Mouse (Mus musculus): ENCODE results near the gene Fcgr1. TPM values are rescaled to one million over a fixed set of nuclear protein-coding genes. Genes with fewer than 3 reads are reported as not detected.
"Not testable (repeated sequence)": the region's sequence is repeated elsewhere in the genome, so short reads cannot be mapped to it uniquely, and the experiment has no call there.

Fcgr1 gene
- total and polyA plus RNA-seq, 2 experiments from 2014 or later = 1.5 to 3.0 TPM

GRCm38 (mm10) chr3:96327131-96327530, 33.4 kb upstream of the Fcgr1 start:
- Histone ChIP-seq H3K4me2 (ENCODE audit: low read depth, low read length) (peak overlapping the region; percentile 62; the same call in 1 of the 2 replicates), H3K4me3 (ENCODE audit: low read depth, low read length) (no peak overlapping the region), H3K4me1 (ENCODE audit: control insufficient read depth, insufficient read depth) (no peaks in the 10 kb centered on the region), H3K36me3 (replicated peaks; ENCODE audit: control insufficient read depth, insufficient read depth, low read length) (no peaks in the 10 kb centered on the region), H3K27ac (ENCODE audit: low read depth) (no peak overlapping the region), H3K27me3 (ENCODE audit: control insufficient read depth, insufficient read depth, low read length) (peaks cover 89% of the 10 kb centered on the region), H3K9me3 (replicated peaks; ENCODE audit: control insufficient read depth, low read length) (no peaks in the 10 kb centered on the region), H3K9ac (replicated peaks; ENCODE audit: low read depth, low read length) (no peak overlapping the region)
- DNase-seq (ENCODE audit: low spot score) = peak; percentile 58
- 6% methylated on average over 6 of the region's 6 CpGs for whole genome bisulfite sequencing
- ATAC-seq (ENCODE audit: insufficient read depth, low read depth) = no peak
- peak; percentile 44 for TF ChIP-seq CTCF (IDR thresholded peaks at IDR 0.05; ENCODE audit: low read depth)
- TF ChIP-seq EP300 (IDR thresholded peaks at IDR 0.05; ENCODE audit: low read depth) = no peak

DNA sequence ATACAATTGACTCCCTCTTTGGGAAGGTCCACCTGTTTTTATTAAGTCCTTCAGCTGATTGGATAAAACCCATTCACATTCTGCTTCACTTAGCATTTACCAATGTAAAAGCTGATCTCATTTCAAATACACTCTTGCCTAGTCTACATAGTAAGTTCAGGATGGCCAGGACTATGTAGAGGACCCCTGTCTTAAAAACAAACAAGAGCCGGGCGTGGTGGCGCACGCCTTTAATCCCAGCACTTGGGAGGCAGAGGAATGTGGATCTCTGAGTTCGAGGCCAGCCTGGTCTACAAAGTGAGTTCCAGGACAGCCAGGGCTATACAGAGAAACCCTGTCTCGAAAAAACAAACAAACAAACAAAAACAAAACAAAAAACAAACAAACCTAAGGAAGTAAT, 30.0 kb upstream of the Fcgr1 start:
- not testable (repeated sequence) for H3K4me3 ChIP-seq (ENCODE audit: low read depth, low read length); H3K9me3 ChIP-seq (replicated peaks; ENCODE audit: control insufficient read depth, low read length); H3K4me1 ChIP-seq (ENCODE audit: control insufficient read depth, insufficient read depth); H3K4me2 ChIP-seq (ENCODE audit: low read depth, low read length); H3K36me3 ChIP-seq (replicated peaks; ENCODE audit: control insufficient read depth, insufficient read depth, low read length); DNase-seq (ENCODE audit: low spot score); ATAC-seq (ENCODE audit: insufficient read depth, low read depth); H3K27ac ChIP-seq (ENCODE audit: low read depth); H3K9ac ChIP-seq (replicated peaks; ENCODE audit: low read depth, low read length)
- peaks cover 62% of the 10 kb centered on the region for H3K27me3 ChIP-seq (ENCODE audit: control insufficient read depth, insufficient read depth, low read length)
- 58% methylated on average over 6 of the region's 6 CpGs for WGBS

GRCm38 (mm10) chr3:96322609-96323008, 28.8 kb upstream of the Fcgr1 start:
- H3K4me2 ChIP-seq (ENCODE audit: low read depth, low read length) = no peak overlapping the region
- no peak overlapping the region for H3K4me3 ChIP-seq (ENCODE audit: low read depth, low read length)

DNA sequence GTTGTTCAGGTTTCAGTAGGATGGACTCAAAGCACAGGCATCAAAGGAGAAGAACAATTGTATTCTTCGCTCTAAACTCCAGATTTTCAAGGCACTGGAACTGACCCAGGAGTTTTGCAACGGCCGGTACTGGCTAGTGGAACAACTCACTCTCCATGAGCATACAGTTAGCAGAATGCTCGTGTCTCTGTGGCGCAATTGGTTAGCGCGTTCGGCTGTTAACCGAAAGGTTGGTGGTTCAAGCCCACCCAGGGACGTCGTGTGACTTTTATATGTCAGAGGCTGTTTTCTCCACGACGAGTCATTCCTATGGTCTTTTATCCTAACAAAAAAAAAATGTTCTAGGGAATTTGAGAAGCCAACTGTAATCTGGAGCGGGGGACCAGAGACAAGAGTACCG, 28.1 kb upstream of the Fcgr1 start:
- TF ChIP-seq EP300 (IDR thresholded peaks at IDR 0.05; ENCODE audit: low read depth) (no peak), CTCF (IDR thresholded peaks at IDR 0.05; ENCODE audit: low read depth) (no peak)
- Histone ChIP-seq H3K36me3 (replicated peaks; ENCODE audit: control insufficient read depth, insufficient read depth, low read length) (no peaks in the 10 kb centered on the region), H3K27me3 (ENCODE audit: control insufficient read depth, insufficient read depth, low read length) (peaks cover 49% of the 10 kb centered on the region), H3K4me1 (ENCODE audit: control insufficient read depth, insufficient read depth) (no peaks in the 10 kb centered on the region), H3K4me2 (ENCODE audit: low read depth, low read length) (no peak overlapping the region), H3K9ac (replicated peaks; ENCODE audit: low read depth, low read length) (no peak overlapping the region), H3K9me3 (replicated peaks; ENCODE audit: control insufficient read depth, low read length) (no peaks in the 10 kb centered on the region), H3K27ac (ENCODE audit: low read depth) (no peak overlapping the region), H3K4me3 (ENCODE audit: low read depth, low read length) (no peak overlapping the region)
- ATAC-seq (ENCODE audit: insufficient read depth, low read depth) (no peak), DNase-seq (ENCODE audit: low spot score) (no peak)
- 14% methylated on average over 15 of the region's 15 CpGs for WGBS

More at GRCm38 (mm10) chr3:96322609-96323008, 28.8 kb upstream of the Fcgr1 start:
- Histone ChIP-seq H3K9ac (replicated peaks; ENCODE audit: low read depth, low read length) (no peak overlapping the region), H3K27ac (ENCODE audit: low read depth) (no peak overlapping the region), H3K9me3 (replicated peaks; ENCODE audit: control insufficient read depth, low read length) (no peaks in the 10 kb centered on the region), H3K4me1 (ENCODE audit: control insufficient read depth, insufficient read depth) (no peaks in the 10 kb centered on the region), H3K36me3 (replicated peaks; ENCODE audit: control insufficient read depth, insufficient read depth, low read length) (no peaks in the 10 kb centered on the region), H3K27me3 (ENCODE audit: control insufficient read depth, insufficient read depth, low read length) (peaks cover 53% of the 10 kb centered on the region)
- WGBS = 19% methylated on average over 10 of the region's 10 CpGs
- DNase-seq (ENCODE audit: low spot score) (no peak), ATAC-seq (ENCODE audit: insufficient read depth, low read depth) (no peak)
- TF ChIP-seq CTCF (IDR thresholded peaks at IDR 0.05; ENCODE audit: low read depth) (no peak), EP300 (IDR thresholded peaks at IDR 0.05; ENCODE audit: low read depth) (no peak)

GRCm38 (mm10) chr3:96320003-96320402, 26.2 kb upstream of the Fcgr1 start:
- H3K9me3 ChIP-seq (replicated peaks; ENCODE audit: control insufficient read depth, low read length); DNase-seq (ENCODE audit: low spot score); H3K4me2 ChIP-seq (ENCODE audit: low read depth, low read length); H3K36me3 ChIP-seq (replicated peaks; ENCODE audit: control insufficient read depth, insufficient read depth, low read length); H3K4me1 ChIP-seq (ENCODE audit: control insufficient read depth, insufficient read depth); H3K27ac ChIP-seq (ENCODE audit: low read depth); H3K9ac ChIP-seq (replicated peaks; ENCODE audit: low read depth, low read length); H3K4me3 ChIP-seq (ENCODE audit: low read depth, low read length); ATAC-seq (ENCODE audit: insufficient read depth, low read depth): not testable (repeated sequence)
- peaks cover 31% of the 10 kb centered on the region for H3K27me3 ChIP-seq (ENCODE audit: control insufficient read depth, insufficient read depth, low read length)
- WGBS = 89% methylated on average over 11 of the region's 13 CpGs

- 47% methylated on average over 8 of the region's 8 CpGs for WGBS
- no peak for ATAC-seq (ENCODE audit: insufficient read depth, low read depth)
Measured at GRCm38 (mm10) chr3:96312341-96313098, 18.8 kb upstream of the Fcgr1 start.

More at GRCm38 (mm10) chr3:96312341-96313098, 18.8 kb upstream of the Fcgr1 start:
- Histone ChIP-seq H3K9ac (replicated peaks; ENCODE audit: low read depth, low read length) (no peak overlapping the region), H3K4me1 (ENCODE audit: control insufficient read depth, insufficient read depth) (no peaks in the 10 kb centered on the region), H3K4me2 (ENCODE audit: low read depth, low read length) (no peak overlapping the region), H3K27me3 (ENCODE audit: control insufficient read depth, insufficient read depth, low read length) (no peaks in the 10 kb centered on the region), H3K36me3 (replicated peaks; ENCODE audit: control insufficient read depth, insufficient read depth, low read length) (no peaks in the 10 kb centered on the region), H3K9me3 (replicated peaks; ENCODE audit: control insufficient read depth, low read length) (no peaks in the 10 kb centered on the region), H3K4me3 (ENCODE audit: low read depth, low read length) (no peak overlapping the region), H3K27ac (ENCODE audit: low read depth) (no peak overlapping the region)
- TF ChIP-seq EP300 (IDR thresholded peaks at IDR 0.05; ENCODE audit: low read depth) (no peak), CTCF (IDR thresholded peaks at IDR 0.05; ENCODE audit: low read depth) (no peak)
- DNase-seq (ENCODE audit: low spot score) = no peak

Measured in heart, postnatal 0 days (tissue).